Mouse (Mus musculus): Measurements from ENCODE around the gene Med27. TPM values are rescaled to one million over a fixed set of nuclear protein-coding genes. Genes with fewer than 3 reads are reported as not detected.

Med27 gene
- total and polyA plus RNA-seq, 3 experiments, result 32.1 to 36.2 (median 33.6) TPM

DNA sequence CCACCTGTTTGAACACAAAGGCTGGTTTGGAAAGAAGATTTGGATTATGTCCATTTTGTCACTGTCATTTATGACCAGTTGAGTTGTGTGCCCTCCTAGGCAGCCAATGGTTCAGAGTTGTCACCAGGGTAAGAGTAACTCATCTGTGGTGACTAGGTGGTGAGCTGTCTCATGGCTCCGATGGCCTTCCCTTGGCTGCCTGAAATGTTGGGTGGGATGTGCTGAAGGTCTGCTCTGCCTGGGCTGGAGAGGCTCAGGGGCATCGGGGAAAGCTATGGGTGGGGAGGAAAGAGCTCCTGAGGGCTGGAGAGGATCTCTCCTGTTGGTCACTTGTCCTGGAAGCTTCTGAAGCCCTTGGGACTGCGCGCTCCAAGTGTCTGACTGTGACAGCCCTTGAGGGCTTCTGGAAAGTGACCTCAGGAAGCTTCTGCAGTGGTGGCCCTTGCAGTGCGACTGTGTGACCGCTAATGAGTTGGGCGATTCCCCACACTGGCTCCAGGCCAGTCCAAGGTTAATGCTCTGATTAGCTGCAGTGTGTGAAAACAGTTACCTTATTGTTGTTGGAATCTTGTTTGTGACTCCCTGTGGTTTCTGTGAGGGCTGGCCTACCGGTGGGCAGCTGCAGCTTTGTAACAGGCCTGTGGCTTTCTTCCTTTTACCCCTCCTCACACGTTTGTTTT lies 12.2 kb downstream of the Med27 start:
- Histone ChIP-seq H3K9ac (ENCODE audit: insufficient read depth, low read depth) (no peak overlapping the region), H3K79me2 (replicated peaks; ENCODE audit: control insufficient read depth, extremely low read depth, insufficient read depth, poor library complexity, severe bottlenecking) (no peaks in the 10 kb centered on the region), H3K4me1 (ENCODE audit: control insufficient read depth in 1 of 2, insufficient read depth in 2 of 2) (no peaks in the 10 kb centered on the region), H3K27me3 (replicated peaks) (no peaks in the 10 kb centered on the region), H3K27ac (ENCODE audit: insufficient read depth, low read depth) (no peak overlapping the region), H3K36me3 (replicated peaks in 1 of 2; ENCODE audit: control insufficient read depth in 1 of 2, insufficient read depth in 1 of 2, low read length in 1 of 2) (peaks cover 15 to 87% of the 10 kb centered on the region in 2 experiments), H3K4me2 (ENCODE audit: insufficient read depth, low read depth, poor library complexity, severe bottlenecking) (no peak overlapping the region), H3K9me3 (replicated peaks; ENCODE audit: low read length) (no peaks in the 10 kb centered on the region), H3K4me3 (replicated peaks in 1 of 3; ENCODE audit: low read depth in 2 of 3, low read length in 2 of 3, poor library complexity in 1 of 3) (no peak overlapping the region)
- in situ Hi-C loops (cut with MboI; ENCODE audit: low pct_ligation_motif_present, low pct_unique_long_range_greater_than_20kb, low sequenced_read_pairs) (no loop called here), dilution Hi-C loops (cut with MboI; ENCODE audit: extremely low pct_ligation_motif_present, extremely low pct_unique_long_range_greater_than_20kb, low sequenced_read_pairs) (no loop called here)
- TF ChIP-seq JUN (IDR thresholded peaks at IDR 0.05; ENCODE audit: insufficient read depth, low read depth, low read length) (no peak), MAZ (IDR thresholded peaks at IDR 0.05; ENCODE audit: low read depth, low read length) (no peak), HCFC1 (IDR thresholded peaks at IDR 0.05; ENCODE audit: low read depth, low read length) (no peak), SMC3 (IDR thresholded peaks at IDR 0.05; ENCODE audit: low read depth, low read length) (no peak), CHD1 (IDR thresholded peaks at IDR 0.05; ENCODE audit: low read depth, low read length) (no peak)
- no peak for DNase-seq (ENCODE audit: extremely low read depth)

DNA sequence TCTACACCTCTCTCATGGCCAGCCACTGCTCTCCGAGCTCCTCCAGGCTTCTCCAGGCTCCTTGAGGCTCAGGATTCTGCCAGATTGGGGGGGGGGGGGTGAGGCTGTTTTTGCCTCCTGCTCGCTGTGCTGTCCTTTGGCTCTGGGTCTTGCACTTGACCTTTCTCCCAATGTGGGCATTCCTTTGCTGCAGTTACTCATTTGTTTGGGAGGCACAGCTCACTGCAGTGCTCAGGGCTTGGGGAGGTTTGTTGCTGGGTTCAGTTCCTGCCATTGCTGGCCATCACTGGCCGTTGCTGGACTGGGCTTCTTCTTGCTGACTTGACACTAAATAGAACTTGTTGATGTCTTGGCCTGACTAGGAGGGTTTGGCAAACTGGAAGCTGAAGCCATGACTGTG lies 14.3 kb downstream of the Med27 start:
- Histone ChIP-seq H3K4me3 (replicated peaks in 1 of 3; ENCODE audit: low read depth in 2 of 3, low read length in 2 of 3, poor library complexity in 1 of 3) (no peak overlapping the region), H3K4me2 (ENCODE audit: insufficient read depth, low read depth, poor library complexity, severe bottlenecking) (no peak overlapping the region), H3K27me3 (replicated peaks) (no peaks in the 10 kb centered on the region), H3K9me3 (replicated peaks; ENCODE audit: low read length) (no peaks in the 10 kb centered on the region), H3K27ac (ENCODE audit: insufficient read depth, low read depth) (no peak overlapping the region), H3K79me2 (replicated peaks; ENCODE audit: control insufficient read depth, extremely low read depth, insufficient read depth, poor library complexity, severe bottlenecking) (no peaks in the 10 kb centered on the region), H3K4me1 (ENCODE audit: control insufficient read depth in 1 of 2, insufficient read depth in 2 of 2) (no peaks in the 10 kb centered on the region), H3K9ac (ENCODE audit: insufficient read depth, low read depth) (no peak overlapping the region), H3K36me3 (replicated peaks in 1 of 2; ENCODE audit: control insufficient read depth in 1 of 2, insufficient read depth in 1 of 2, low read length in 1 of 2) (peaks cover 7 to 89% of the 10 kb centered on the region in 2 experiments)
- DNase-seq (ENCODE audit: extremely low read depth), result no peak
- dilution Hi-C loops (cut with MboI; ENCODE audit: extremely low pct_ligation_motif_present, extremely low pct_unique_long_range_greater_than_20kb, low sequenced_read_pairs) (no loop called here), in situ Hi-C loops (cut with MboI; ENCODE audit: low pct_ligation_motif_present, low pct_unique_long_range_greater_than_20kb, low sequenced_read_pairs) (no loop called here)
- TF ChIP-seq MAZ (IDR thresholded peaks at IDR 0.05; ENCODE audit: low read depth, low read length) (no peak), IRF4 (IDR thresholded peaks at IDR 0.05; ENCODE audit: low read depth, low read length) (no peak), SIN3A (IDR thresholded peaks at IDR 0.05; ENCODE audit: low read length) (no peak), USF1 (IDR thresholded peaks at IDR 0.05; ENCODE audit: low read depth, low read length) (no peak), HCFC1 (IDR thresholded peaks at IDR 0.05; ENCODE audit: low read depth, low read length) (no peak), BHLHE40 (IDR thresholded peaks at IDR 0.05; ENCODE audit: low read depth, low read length) (no peak), UBTF (IDR thresholded peaks at IDR 0.05; ENCODE audit: low read depth, low read length) (no peak)

DNA sequence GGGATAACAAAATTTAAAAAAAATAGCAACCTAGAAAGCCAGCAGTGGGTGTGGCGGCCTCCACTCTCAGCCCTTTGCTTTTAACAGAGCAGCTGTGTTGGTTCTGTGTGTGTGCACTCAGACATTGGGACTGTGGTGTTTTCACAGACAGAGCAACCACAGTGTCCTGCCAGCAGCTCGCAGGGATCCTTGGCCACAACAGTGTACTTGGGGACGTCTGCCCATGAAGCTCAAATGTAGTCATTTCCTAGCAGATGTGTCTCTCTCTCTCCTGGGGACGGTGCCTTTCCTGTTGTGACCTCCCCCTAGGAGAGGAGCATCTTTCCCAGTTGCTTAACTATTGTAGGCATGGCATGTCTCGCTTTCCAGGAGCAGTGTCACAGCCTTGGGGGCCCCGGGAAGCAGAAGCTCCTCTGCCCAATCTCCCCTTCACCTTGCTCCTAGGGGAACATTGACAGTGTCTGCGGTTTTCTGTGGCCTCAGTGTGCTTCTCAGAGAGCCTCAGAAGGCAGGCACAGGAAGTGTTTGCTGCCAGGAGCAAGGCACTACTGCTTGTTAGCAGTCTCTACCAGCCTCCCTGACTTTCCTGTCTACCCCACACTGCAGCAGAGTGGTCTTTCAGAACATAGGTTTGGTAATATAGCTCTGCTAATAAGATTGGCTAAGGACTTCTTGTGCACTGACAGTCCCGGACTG lies 18.5 kb downstream of the Med27 start:
- Histone ChIP-seq H3K9ac (ENCODE audit: insufficient read depth, low read depth) (no peak overlapping the region), H3K4me3 (replicated peaks in 1 of 3; ENCODE audit: low read depth in 2 of 3, low read length in 2 of 3, poor library complexity in 1 of 3) (no peak overlapping the region), H3K4me1 (ENCODE audit: control insufficient read depth in 1 of 2, insufficient read depth in 2 of 2) (no peaks in the 10 kb centered on the region), H3K4me2 (ENCODE audit: insufficient read depth, low read depth, poor library complexity, severe bottlenecking) (no peak overlapping the region), H3K27ac (ENCODE audit: insufficient read depth, low read depth) (no peak overlapping the region), H3K27me3 (replicated peaks) (no peaks in the 10 kb centered on the region), H3K79me2 (replicated peaks; ENCODE audit: control insufficient read depth, extremely low read depth, insufficient read depth, poor library complexity, severe bottlenecking) (no peaks in the 10 kb centered on the region), H3K36me3 (replicated peaks in 1 of 2; ENCODE audit: control insufficient read depth in 1 of 2, insufficient read depth in 1 of 2, low read length in 1 of 2) (peaks cover 2 to 82% of the 10 kb centered on the region in 2 experiments), H3K9me3 (replicated peaks; ENCODE audit: low read length) (no peaks in the 10 kb centered on the region)
- in situ Hi-C loops (cut with MboI; ENCODE audit: low pct_ligation_motif_present, low pct_unique_long_range_greater_than_20kb, low sequenced_read_pairs), result no loop called here
- TF ChIP-seq CTCF (conservative IDR thresholded peaks at IDR 0.05 in 1 of 2, IDR thresholded peaks at IDR 0.05 in 1 of 2; ENCODE audit: low read depth in 2 of 2, low read length in 2 of 2) (no peak), IRF4 (IDR thresholded peaks at IDR 0.05; ENCODE audit: low read depth, low read length) (no peak), ZMIZ1 (IDR thresholded peaks at IDR 0.05; ENCODE audit: low read depth, low read length) (no peak), CHD1 (IDR thresholded peaks at IDR 0.05; ENCODE audit: low read depth, low read length) (no peak), POLR2A (IDR thresholded peaks at IDR 0.05; ENCODE audit: low read depth, low read length) (no peak), ZNF384 (IDR thresholded peaks at IDR 0.05; ENCODE audit: low read depth, low read length) (no peak), E2F4 (IDR thresholded peaks at IDR 0.05; ENCODE audit: insufficient replicate concordance, low read depth, low read length) (no peak), TCF12 (IDR thresholded peaks at IDR 0.05; ENCODE audit: low read depth, low read length) (no peak), GABPA (IDR thresholded peaks at IDR 0.05; ENCODE audit: insufficient replicate concordance, low read depth, low read length) (no peak)
- dilution Hi-C loops (cut with MboI; ENCODE audit: extremely low pct_ligation_motif_present, extremely low pct_unique_long_range_greater_than_20kb, low sequenced_read_pairs), result no loop called here
- no peak for DNase-seq (ENCODE audit: extremely low read depth)

Data from CH12.LX (cell line).